Mouse (Mus musculus) liver, embryonic 14.5 days (tissue): ENCODE measurements around the gene Rspo1. TPM values are rescaled to one million over a fixed set of nuclear protein-coding genes. Genes with fewer than 3 reads are reported as not detected.

Experiments used
- ATAC-seq: fragments of 200-750 bp; cut with Nextera tagmentation; 2 replicates; pipeline ENCODE4 v1.8.0; 2017; ENCODE audit warnings: moderate number of reproducible peaks, mild to moderate bottlenecking, moderate library complexity; ENCODE audit not compliant: insufficient read depth
- DNase-seq, 3 experiments: peaks; one replicate each; pipeline ENCODE4 v3.0.0-alpha.2; 2012 to 2013; ENCODE audit warnings: low read depth in 3 of 3, low spot score in 3 of 3
- H3K27ac ChIP-seq: fragments of 300-500 bp; sonication (generic); 2 replicates; pipeline ENCODE4 v1.5.1; 2014; ENCODE audit warnings: moderate library complexity, mild to moderate bottlenecking, control low read depth, inconsistent platforms
- H3K27me3 ChIP-seq: fragments of 300-500 bp; sonication (generic); 2 replicates; pipeline ENCODE4 v1.6.1; 2014; ENCODE audit warnings: mild to moderate bottlenecking, low read length, moderate library complexity; ENCODE audit not compliant: control insufficient read depth, insufficient read depth
- H3K36me3 ChIP-seq: fragments of 300-500 bp; sonication (generic); replicated peaks from 2 replicates; pipeline ENCODE4 v1.6.1; 2014; ENCODE audit warnings: low read depth; ENCODE audit not compliant: control insufficient read depth, insufficient read depth
- H3K4me1 ChIP-seq, 2 experiments: fragments of 200-500 bp in 1 of 2; fragments of 300-500 bp in 1 of 2; sonication (generic) in 1 of 2; replicated peaks; 2 replicates each; pipeline ENCODE4 v1.6.1; 2012 to 2014; ENCODE audit warnings: antibody characterized with exemption in 1 of 2, inconsistent platforms in 1 of 2, low read length in 1 of 2; ENCODE audit not compliant: control insufficient read depth in 2 of 2, insufficient read depth in 2 of 2
- H3K4me2 ChIP-seq: fragments of 300-500 bp; sonication (generic); 2 replicates; pipeline ENCODE4 v1.6.1; 2014; ENCODE audit warnings: low read depth, mild to moderate bottlenecking, control low read depth, moderate library complexity
- H3K4me3 ChIP-seq, 2 experiments: fragments of 200-500 bp in 1 of 2; fragments of 300-500 bp in 1 of 2; sonication (generic) in 1 of 2; 2 replicates each; pipeline ENCODE4 v1.5.1; 2012 to 2014; ENCODE audit warnings: low read depth in 2 of 2, low read length in 2 of 2, mild to moderate bottlenecking in 2 of 2, control low read depth in 1 of 2, inconsistent platforms in 1 of 2, moderate library complexity in 1 of 2; ENCODE audit not compliant: insufficient read depth in 1 of 2
- H3K9ac ChIP-seq: fragments of 300-500 bp; sonication (generic); replicated peaks from 2 replicates; pipeline ENCODE4 v1.6.1; 2014; ENCODE audit warnings: mild to moderate bottlenecking, control low read depth, moderate library complexity
- H3K9me3 ChIP-seq: fragments of 300-500 bp; sonication (generic); 2 replicates; pipeline ENCODE4 v1.6.1; 2016; ENCODE audit warnings: low read length, mixed read lengths; ENCODE audit not compliant: control insufficient read depth
- CTCF ChIP-seq: IDR thresholded peaks from 2 replicates; pipeline ENCODE4 v1.5.1; 2016; ENCODE audit warnings: antibody characterized with exemption, low read depth, control low read depth
- EP300 ChIP-seq: IDR thresholded peaks from 2 replicates; pipeline ENCODE4 v1.6.1; 2016; ENCODE audit warnings: antibody characterized with exemption, low read depth
- WGBS: fragments of 180-500 bp; shearing (Covaris S2); extraction: QIAGEN DNeasy Blood & Tissue Kit; methylation state at CpG from one replicate; pipeline ENCODE4 v1.1.7; 2014; ENCODE audit not compliant: insufficient replicate concordance; 5-methylcytosine and 5-hydroxymethylcytosine counted together
- polyA plus RNA-seq, 2 experiments: library from polyadenylated mRNA; depleted of rRNA in 1 of 2; stranded (reverse) in 1 of 2; unstranded in 1 of 2; fragments of >200 nt; fragmentation: Nextera tagmentation in 1 of 2; extraction: Ambion mirVana in 1 of 2; gene quantifications; 2 replicates each; pipeline versions ENCODE4 v1.2.1 to v1.2.3; 2012 to 2014

The Rspo1 gene
- polyA plus RNA-seq, 2 experiments: 0.51 to 0.68 TPM

- DNase-seq (no peak), ATAC-seq (no peak)
- peaks cover 71% of the 10 kb centered on the region for H3K27me3 ChIP-seq
- TF ChIP-seq CTCF (no peak), EP300 (no peak)
- WGBS: 12% methylated on average over 18 of the region's 18 CpGs
- no peaks in the 10 kb centered on the region for H3K36me3 ChIP-seq
- H3K27ac ChIP-seq: no peak overlapping the region
- H3K4me1 ChIP-seq: no peaks in the 10 kb centered on the region
- H3K9me3 ChIP-seq: no peaks in the 10 kb centered on the region
- no peak overlapping the region for H3K4me2 ChIP-seq
- no peak overlapping the region for H3K4me3 ChIP-seq
- H3K9ac ChIP-seq: no peak overlapping the region
Measured at GRCm38 (mm10) chr4:124984871-124985670, 1.2 kb upstream of the Rspo1 start.

GRCm38 (mm10) chr4:124986739-124987710, 795 bp downstream of the Rspo1 start:
- peak overlapping the region; percentile 38 for H3K4me2 ChIP-seq
- H3K27ac ChIP-seq: no peak overlapping the region
- no peaks in the 10 kb centered on the region for H3K9me3 ChIP-seq
- 6% methylated on average over 46 of the region's 51 CpGs for WGBS
- DNase-seq (no peak), ATAC-seq (no peak)
- no peaks in the 10 kb centered on the region for H3K36me3 ChIP-seq
- H3K4me3 ChIP-seq: peak overlapping the region in 1 of 2 experiments; percentile 32; a peak in 2 of 4 replicates
- peaks cover 79% of the 10 kb centered on the region for H3K27me3 ChIP-seq
- TF ChIP-seq EP300 (no peak), CTCF (no peak)
- H3K4me1 ChIP-seq: no peaks in the 10 kb centered on the region
- H3K9ac ChIP-seq: no peak overlapping the region

- Histone ChIP-seq H3K27me3 (peaks cover 79% of the 10 kb centered on the region), H3K9me3 (no peaks in the 10 kb centered on the region), H3K4me1 (no peaks in the 10 kb centered on the region), H3K36me3 (no peaks in the 10 kb centered on the region), H3K4me2 (no peak overlapping the region), H3K4me3 (no peak overlapping the region), H3K9ac (no peak overlapping the region), H3K27ac (no peak overlapping the region)
- TF ChIP-seq CTCF (no peak), EP300 (no peak)
- DNase-seq (no peak), ATAC-seq (no peak)
- 7% methylated on average over 10 of the region's 10 CpGs for WGBS
Measured at GRCm38 (mm10) chr4:124987711-124988097, 1.5 kb downstream of the Rspo1 start.

GRCm38 (mm10) chr4:124988382-124988781, 2.2 kb downstream of the Rspo1 start:
- H3K4me1 ChIP-seq: no peaks in the 10 kb centered on the region
- no peak overlapping the region for H3K27ac ChIP-seq
- no peak overlapping the region for H3K4me3 ChIP-seq
- ATAC-seq: no peak
- 22% methylated on average over 9 of the region's 9 CpGs for WGBS
- H3K27me3 ChIP-seq: peaks cover 75% of the 10 kb centered on the region
- no peak overlapping the region for H3K9ac ChIP-seq
- TF ChIP-seq EP300 (no peak), CTCF (no peak)
- no peaks in the 10 kb centered on the region for H3K36me3 ChIP-seq
- no peaks in the 10 kb centered on the region for H3K9me3 ChIP-seq
- DNase-seq: no peak
- H3K4me2 ChIP-seq: no peak overlapping the region

- no peak overlapping the region for H3K27ac ChIP-seq
- H3K4me2 ChIP-seq: no peak overlapping the region
- TF ChIP-seq EP300 (no peak), CTCF (no peak)
- peaks cover 60% of the 10 kb centered on the region for H3K27me3 ChIP-seq
- no peak overlapping the region for H3K9ac ChIP-seq
- no peak overlapping the region for H3K4me3 ChIP-seq
- WGBS: 13% methylated on average over 20 of the region's 20 CpGs
- ATAC-seq (no peak), DNase-seq (no peak)
- no peaks in the 10 kb centered on the region for H3K9me3 ChIP-seq
- no peaks in the 10 kb centered on the region for H3K36me3 ChIP-seq
- H3K4me1 ChIP-seq: no peaks in the 10 kb centered on the region
Measured at GRCm38 (mm10) chr4:124989787-124990253, 3.6 kb downstream of the Rspo1 start.
